Mouse (Mus musculus): ENCODE data around the gene Lamtor3.

DNA sequence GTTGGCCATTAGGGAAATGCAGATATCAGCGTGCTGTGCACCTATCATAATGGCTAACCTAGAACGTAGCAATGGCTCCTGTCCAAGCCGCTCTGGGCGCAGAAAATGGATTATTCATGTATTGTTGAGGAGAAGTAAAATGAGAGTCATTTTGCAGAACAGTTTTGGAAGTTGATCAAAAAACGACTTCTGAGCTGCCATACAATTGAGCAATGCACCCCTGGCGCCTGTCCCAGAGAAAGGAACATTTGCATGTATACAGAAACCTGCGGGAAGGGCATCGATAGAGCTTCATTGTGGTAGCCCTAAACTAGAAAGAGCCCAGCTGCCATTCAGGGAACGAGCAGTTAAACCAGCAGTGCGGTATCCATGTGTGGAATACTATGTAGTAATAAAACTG, 18.2 kb upstream of the Lamtor3 start:
- TF ChIP-seq USF1 (IDR thresholded peaks at IDR 0.05; ENCODE audit: low read depth) (no peak), FOSL1 (IDR thresholded peaks at IDR 0.05; ENCODE audit: insufficient read depth, low read length, poor library complexity, severe bottlenecking) (no peak), MYOD1 (IDR thresholded peaks at IDR 0.05; ENCODE audit: control insufficient read depth, insufficient read length, low read depth) (no peak), CTCF (IDR thresholded peaks at IDR 0.05; ENCODE audit: control insufficient read depth, insufficient read depth, insufficient read length) (no peak), CEBPB (IDR thresholded peaks at IDR 0.05; ENCODE audit: low read depth) (no peak)

All from C2C12 (cell line).